Mouse (Mus musculus) kidney, embryonic 15.5 days (tissue): ENCODE data around the gene Sez6. TPM values are rescaled to one million over a fixed set of nuclear protein-coding genes. Genes with fewer than 3 reads are reported as not detected.

ENCODE experiments used
- ATAC-seq: fragments of 200-750 bp; cut with Nextera tagmentation; replicated peaks from 2 replicates; pipeline ENCODE4 v1.8.0; 2017; ENCODE audit warnings: moderate TSS enrichment; ENCODE audit not compliant: low FRiP score
- H3K27ac ChIP-seq: fragments of 300-500 bp; sonication (generic); 2 replicates; pipeline ENCODE4 v1.5.1; 2015; ENCODE audit warnings: mild to moderate bottlenecking, inconsistent platforms
- H3K27me3 ChIP-seq: fragments of 300-500 bp; sonication (generic); 2 replicates; pipeline ENCODE4 v1.6.1; 2015; ENCODE audit warnings: inconsistent platforms
- H3K36me3 ChIP-seq: fragments of 300-500 bp; sonication (generic); 2 replicates; pipeline ENCODE4 v1.6.1; 2015; ENCODE audit warnings: inconsistent platforms
- H3K4me1 ChIP-seq: fragments of 300-500 bp; sonication (generic); 2 replicates; pipeline ENCODE4 v1.6.1; 2015; ENCODE audit warnings: inconsistent platforms
- H3K4me2 ChIP-seq: fragments of 300-500 bp; sonication (generic); 2 replicates; pipeline ENCODE4 v1.6.1; 2015; ENCODE audit warnings: moderate library complexity, mild to moderate bottlenecking, inconsistent platforms
- H3K4me3 ChIP-seq: fragments of 300-500 bp; sonication (generic); replicated peaks from 2 replicates; pipeline ENCODE4 v1.5.1; 2015; ENCODE audit warnings: mild to moderate bottlenecking, inconsistent platforms
- H3K9ac ChIP-seq: fragments of 300-500 bp; sonication (generic); 2 replicates; pipeline ENCODE4 v1.6.1; 2015; ENCODE audit warnings: mild to moderate bottlenecking, inconsistent platforms
- H3K9me3 ChIP-seq: fragments of 300-500 bp; sonication (generic); replicated peaks from 2 replicates; pipeline ENCODE4 v1.6.1; 2016; ENCODE audit warnings: inconsistent platforms
- WGBS: fragments of 180-500 bp; shearing (Covaris S2); methylation state at CpG from one replicate; pipeline ENCODE4 v1.1.7; 2015; ENCODE audit warnings: mixed read lengths; 5-methylcytosine and 5-hydroxymethylcytosine counted together
- polyA plus RNA-seq: library from polyadenylated mRNA; unstranded; fragments of >200 nt; fragmentation: Nextera tagmentation; extraction: Ambion mirVana; gene quantifications from 2 replicates; pipeline ENCODE4 v1.2.1, GENCODE M21; 2015

The Sez6 gene
- polyA plus RNA-seq, 1 experiment from 2014 or later, result 0.44 TPM

- no peak for ATAC-seq
- no peak overlapping the region for H3K27ac ChIP-seq
- H3K27me3 ChIP-seq, result peaks cover 97% of the 10 kb centered on the region
- H3K9me3 ChIP-seq, result no peaks in the 10 kb centered on the region
- H3K36me3 ChIP-seq, result no peaks in the 10 kb centered on the region
- no peak overlapping the region for H3K4me3 ChIP-seq
- H3K4me2 ChIP-seq, result no peak overlapping the region
- peaks cover 18% of the 10 kb centered on the region for H3K4me1 ChIP-seq
- no peak overlapping the region for H3K9ac ChIP-seq
- 3% methylated on average over 4 of the region's 4 CpGs for WGBS
Measured at GRCm38 (mm10) chr11:77934111-77934521, 3.5 kb downstream of the Sez6 start.

GRCm38 (mm10) chr11:77934568-77935311, 4.1 kb downstream of the Sez6 start:
- peaks cover 97% of the 10 kb centered on the region for H3K27me3 ChIP-seq
- peaks cover 18% of the 10 kb centered on the region for H3K4me1 ChIP-seq
- no peak overlapping the region for H3K27ac ChIP-seq
- H3K4me3 ChIP-seq, result no peak overlapping the region
- no peaks in the 10 kb centered on the region for H3K9me3 ChIP-seq
- no peak for ATAC-seq
- H3K4me2 ChIP-seq, result no peak overlapping the region
- H3K9ac ChIP-seq, result no peak overlapping the region
- WGBS, result 53% methylated on average over 5 of the region's 5 CpGs
- H3K36me3 ChIP-seq, result no peaks in the 10 kb centered on the region

GRCm38 (mm10) chr11:77936846-77937245, 6.2 kb downstream of the Sez6 start:
- Histone ChIP-seq H3K27me3 (peaks cover 95% of the 10 kb centered on the region), H3K4me3 (no peak overlapping the region), H3K4me2 (no peak overlapping the region), H3K36me3 (no peaks in the 10 kb centered on the region), H3K4me1 (peaks cover 1% of the 10 kb centered on the region; the same call in 1 of the 2 replicates), H3K27ac (no peak overlapping the region), H3K9ac (no peak overlapping the region), H3K9me3 (no peaks in the 10 kb centered on the region)
- 10% methylated on average over 8 of the region's 8 CpGs for WGBS
- ATAC-seq, result no peak

- Histone ChIP-seq H3K27ac (no peak overlapping the region), H3K9ac (no peak overlapping the region), H3K4me1 (no peaks in the 10 kb centered on the region), H3K36me3 (no peaks in the 10 kb centered on the region), H3K9me3 (no peaks in the 10 kb centered on the region), H3K27me3 (peaks cover 91% of the 10 kb centered on the region), H3K4me2 (no peak overlapping the region), H3K4me3 (no peak overlapping the region)
- 22% methylated on average over 4 of the region's 4 CpGs for WGBS
- ATAC-seq, result no peak
Measured at GRCm38 (mm10) chr11:77937649-77938410, 7.2 kb downstream of the Sez6 start.

GRCm38 (mm10) chr11:77942230-77942629, 11.6 kb downstream of the Sez6 start:
- Histone ChIP-seq H3K4me3 (no peak overlapping the region), H3K27ac (no peak overlapping the region), H3K9ac (no peak overlapping the region), H3K4me1 (0 out of 2 replicates have a peak, but pooled peaks cover 2% of the 10 kb centered on the region), H3K4me2 (no peak overlapping the region), H3K36me3 (no peaks in the 10 kb centered on the region), H3K27me3 (peaks cover 81% of the 10 kb centered on the region), H3K9me3 (no peaks in the 10 kb centered on the region)
- no peak for ATAC-seq
- WGBS, result 14% methylated on average over 5 of the region's 5 CpGs

- peaks cover 84% of the 10 kb centered on the region for H3K27me3 ChIP-seq
- ATAC-seq, result no peak
Measured at GRCm38 (mm10) chr11:77947860-77948259, 17.3 kb downstream of the Sez6 start.

GRCm38 (mm10) chr11:77950125-77950685, 19.6 kb downstream of the Sez6 start:
- no peaks in the 10 kb centered on the region for H3K36me3 ChIP-seq
- WGBS, result 37% methylated on average over 12 of the region's 12 CpGs
- no peak for ATAC-seq

More at GRCm38 (mm10) chr11:77947860-77948259, 17.3 kb downstream of the Sez6 start:
- WGBS, result 3% methylated on average over 9 of the region's 9 CpGs
- Histone ChIP-seq H3K27ac (no peak overlapping the region), H3K4me1 (peaks cover 10% of the 10 kb centered on the region), H3K4me2 (no peak overlapping the region), H3K36me3 (no peaks in the 10 kb centered on the region), H3K9me3 (no peaks in the 10 kb centered on the region), H3K9ac (no peak overlapping the region), H3K4me3 (no peak overlapping the region)

GRCm38 (mm10) chr11:77950797-77951228, 20.2 kb downstream of the Sez6 start:
- H3K9me3 ChIP-seq, result no peaks in the 10 kb centered on the region
- 52% methylated on average over 5 of the region's 5 CpGs for WGBS

More at GRCm38 (mm10) chr11:77950125-77950685, 19.6 kb downstream of the Sez6 start:
- Histone ChIP-seq H3K4me2 (no peak overlapping the region), H3K9ac (no peak overlapping the region), H3K4me3 (no peak overlapping the region), H3K27me3 (peaks cover 93% of the 10 kb centered on the region), H3K9me3 (no peaks in the 10 kb centered on the region), H3K27ac (no peak overlapping the region), H3K4me1 (peaks cover 10% of the 10 kb centered on the region)

GRCm38 (mm10) chr11:77953671-77954070, 23.1 kb downstream of the Sez6 start:
- no peak for ATAC-seq
- Histone ChIP-seq H3K9ac (no peak overlapping the region), H3K4me1 (no peaks in the 10 kb centered on the region), H3K9me3 (no peaks in the 10 kb centered on the region), H3K27me3 (peaks cover 86% of the 10 kb centered on the region), H3K36me3 (no peaks in the 10 kb centered on the region), H3K27ac (no peak overlapping the region), H3K4me2 (no peak overlapping the region), H3K4me3 (no peak overlapping the region)
- WGBS, result 37% methylated on average over 9 of the region's 9 CpGs

More at GRCm38 (mm10) chr11:77950797-77951228, 20.2 kb downstream of the Sez6 start:
- no peak overlapping the region for H3K4me2 ChIP-seq
- no peak for ATAC-seq
- H3K4me3 ChIP-seq, result no peak overlapping the region
- no peak overlapping the region for H3K27ac ChIP-seq
- peaks cover 92% of the 10 kb centered on the region for H3K27me3 ChIP-seq
- H3K36me3 ChIP-seq, result no peaks in the 10 kb centered on the region
- H3K9ac ChIP-seq, result no peak overlapping the region
- H3K4me1 ChIP-seq, result peaks cover 10% of the 10 kb centered on the region

- H3K4me1 ChIP-seq, result peaks cover 6% of the 10 kb centered on the region; the same call in 1 of the 2 replicates
- WGBS, result 42% methylated on average over 3 of the region's 3 CpGs
- H3K36me3 ChIP-seq, result no peaks in the 10 kb centered on the region
- no peak overlapping the region for H3K27ac ChIP-seq
- no peak overlapping the region for H3K4me2 ChIP-seq
- ATAC-seq, result no peak
- H3K9ac ChIP-seq, result no peak overlapping the region
- peaks cover 82% of the 10 kb centered on the region for H3K27me3 ChIP-seq
- H3K4me3 ChIP-seq, result no peak overlapping the region
- H3K9me3 ChIP-seq, result no peaks in the 10 kb centered on the region
Measured at GRCm38 (mm10) chr11:77956428-77956827, 25.8 kb downstream of the Sez6 start.

GRCm38 (mm10) chr11:77958268-77958667, 27.7 kb downstream of the Sez6 start:
- Histone ChIP-seq H3K4me2 (no peak overlapping the region), H3K27ac (no peak overlapping the region), H3K4me3 (no peak overlapping the region), H3K9me3 (no peaks in the 10 kb centered on the region), H3K4me1 (peaks cover 6% of the 10 kb centered on the region; the same call in 1 of the 2 replicates), H3K9ac (no peak overlapping the region), H3K27me3 (peaks cover 79% of the 10 kb centered on the region), H3K36me3 (no peaks in the 10 kb centered on the region)
- no peak for ATAC-seq
- WGBS, result 60% methylated on average over 2 of the region's 2 CpGs

GRCm38 (mm10) chr11:77958932-77959331, 28.3 kb downstream of the Sez6 start:
- no peak overlapping the region for H3K9ac ChIP-seq
- H3K4me1 ChIP-seq, result peaks cover 6% of the 10 kb centered on the region; the same call in 1 of the 2 replicates
- no peak for ATAC-seq
- no peak overlapping the region for H3K4me3 ChIP-seq
- no peak overlapping the region for H3K27ac ChIP-seq
- WGBS, result 61% methylated on average over 9 of the region's 9 CpGs
- H3K27me3 ChIP-seq, result peaks cover 73% of the 10 kb centered on the region
- H3K9me3 ChIP-seq, result no peaks in the 10 kb centered on the region
- no peaks in the 10 kb centered on the region for H3K36me3 ChIP-seq
- no peak overlapping the region for H3K4me2 ChIP-seq
